Mouse (Mus musculus): ENCODE results near the gene Sorbs2. TPM values are rescaled to one million over a fixed set of nuclear protein-coding genes. Genes with fewer than 3 reads are reported as not detected.

Sorbs2 gene
- polyA plus RNA-seq, 1 experiment from 2014 or later = 9.5 TPM

GRCm38 (mm10) chr8:45658021-45658420 lies 150.4 kb downstream of the Sorbs2 start:
- H3K9ac ChIP-seq = no peak overlapping the region
- WGBS (ENCODE audit: insufficient replicate concordance) = 61% methylated on average over 3 of the region's 3 CpGs
- no peak overlapping the region for H3K4me3 ChIP-seq (replicated peaks)
- no peaks in the 10 kb centered on the region for H3K9me3 ChIP-seq (replicated peaks)
- no peaks in the 10 kb centered on the region for H3K4me1 ChIP-seq (replicated peaks)
- H3K27me3 ChIP-seq = no peaks in the 10 kb centered on the region
- no peaks in the 10 kb centered on the region for H3K36me3 ChIP-seq (replicated peaks)
- ATAC-seq (ENCODE audit: insufficient read depth) = no peak
- no peak overlapping the region for H3K27ac ChIP-seq (replicated peaks)
- no peak overlapping the region for H3K4me2 ChIP-seq

DNA sequence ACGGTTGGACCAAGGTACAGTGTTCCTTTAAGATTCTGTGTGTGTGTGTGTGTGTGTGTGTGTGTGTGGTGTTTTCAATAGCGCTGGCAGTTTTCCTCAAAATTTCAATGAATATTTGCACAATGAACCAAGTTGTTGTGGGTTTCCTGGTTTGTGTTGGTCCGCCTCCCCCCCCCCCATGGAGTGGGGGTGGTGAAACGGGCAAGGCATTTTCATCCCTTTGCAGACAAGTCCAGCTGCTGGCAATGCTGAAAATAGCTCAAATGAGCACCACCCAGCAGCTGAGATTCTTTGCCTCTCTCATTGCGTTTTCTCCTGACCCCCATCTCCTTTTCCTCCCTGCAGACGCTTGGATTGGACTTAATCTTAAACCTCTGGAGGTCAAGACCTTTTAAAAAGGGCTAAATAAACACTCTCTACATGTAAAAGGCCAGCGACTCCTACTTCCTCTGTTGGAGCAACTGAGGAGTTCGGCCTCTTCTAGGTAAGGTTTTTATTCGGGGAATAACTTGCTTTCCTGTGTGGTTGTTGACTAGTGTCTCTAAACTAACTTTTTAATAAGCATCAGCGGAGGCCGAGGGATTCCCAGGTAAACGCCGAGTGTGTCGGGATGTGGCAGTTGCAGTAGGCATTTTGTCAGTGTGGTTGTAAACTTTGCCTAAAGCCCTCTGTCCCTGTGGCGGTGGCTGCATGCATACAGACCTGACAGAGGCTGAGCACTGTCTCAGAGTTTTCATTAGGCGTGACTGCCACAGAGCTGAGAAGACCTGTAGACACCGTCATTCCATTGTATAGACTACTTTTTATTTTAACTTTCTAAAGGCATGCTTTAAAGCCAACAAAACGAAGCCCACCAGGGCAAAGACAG lies 151.1 kb downstream of the Sorbs2 start:
- H3K9me3 ChIP-seq (replicated peaks) = no peaks in the 10 kb centered on the region
- no peaks in the 10 kb centered on the region for H3K27me3 ChIP-seq
- H3K4me1 ChIP-seq (replicated peaks) = no peaks in the 10 kb centered on the region
- WGBS (ENCODE audit: insufficient replicate concordance) = 41% methylated on average over 18 of the region's 18 CpGs
- no peak overlapping the region for H3K4me3 ChIP-seq (replicated peaks)
- H3K36me3 ChIP-seq (replicated peaks) = no peaks in the 10 kb centered on the region
- H3K27ac ChIP-seq (replicated peaks) = no peak overlapping the region
- H3K9ac ChIP-seq = no peak overlapping the region
- no peak for ATAC-seq (ENCODE audit: insufficient read depth)
- H3K4me2 ChIP-seq = no peak overlapping the region

GRCm38 (mm10) chr8:45659473-45659872 lies 151.9 kb downstream of the Sorbs2 start:
- Histone ChIP-seq H3K9me3 (replicated peaks) (no peaks in the 10 kb centered on the region), H3K4me2 (no peak overlapping the region), H3K27ac (replicated peaks) (no peak overlapping the region), H3K4me3 (replicated peaks) (no peak overlapping the region), H3K27me3 (no peaks in the 10 kb centered on the region), H3K36me3 (replicated peaks) (no peaks in the 10 kb centered on the region), H3K9ac (no peak overlapping the region), H3K4me1 (replicated peaks) (no peaks in the 10 kb centered on the region)
- WGBS (ENCODE audit: insufficient replicate concordance) = 68% methylated on average over 4 of the region's 4 CpGs
- no peak for ATAC-seq (ENCODE audit: insufficient read depth)

DNA sequence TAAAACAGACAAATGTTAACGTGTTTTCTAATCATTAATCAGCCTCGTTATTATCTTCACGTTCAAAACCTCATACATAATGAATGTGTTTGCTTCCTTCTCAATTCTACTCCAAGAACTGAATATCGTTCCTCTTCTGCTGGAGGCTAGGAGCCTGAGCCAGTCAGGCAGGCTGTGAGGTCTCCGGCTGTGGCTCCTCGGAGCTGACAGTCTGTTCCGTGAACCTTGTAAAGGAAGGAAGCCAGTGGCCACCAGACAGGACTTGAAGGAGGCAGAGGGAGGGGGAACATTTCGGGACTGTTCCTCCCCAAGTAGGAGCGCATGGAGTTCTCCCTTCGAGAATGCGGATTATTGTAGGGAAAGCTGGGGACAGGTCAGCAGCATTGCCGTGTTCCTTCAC lies 153.0 kb downstream of the Sorbs2 start:
- no peaks in the 10 kb centered on the region for H3K36me3 ChIP-seq (replicated peaks)
- no peak for ATAC-seq (ENCODE audit: insufficient read depth)
- no peaks in the 10 kb centered on the region for H3K27me3 ChIP-seq
- H3K9ac ChIP-seq = no peak overlapping the region
- no peak overlapping the region for H3K27ac ChIP-seq (replicated peaks)
- no peak overlapping the region for H3K4me3 ChIP-seq (replicated peaks)
- H3K4me1 ChIP-seq (replicated peaks) = no peaks in the 10 kb centered on the region
- 32% methylated on average over 12 of the region's 12 CpGs for WGBS (ENCODE audit: insufficient replicate concordance)
- no peaks in the 10 kb centered on the region for H3K9me3 ChIP-seq (replicated peaks)
- H3K4me2 ChIP-seq = no peak overlapping the region

GRCm38 (mm10) chr8:45661605-45662004 lies 154.0 kb downstream of the Sorbs2 start:
- Histone ChIP-seq H3K27ac (replicated peaks) (no peak overlapping the region), H3K9ac (no peak overlapping the region), H3K4me1 (replicated peaks) (no peaks in the 10 kb centered on the region), H3K4me2 (no peak overlapping the region), H3K27me3 (no peaks in the 10 kb centered on the region), H3K9me3 (replicated peaks) (no peaks in the 10 kb centered on the region), H3K4me3 (replicated peaks) (no peak overlapping the region), H3K36me3 (replicated peaks) (no peaks in the 10 kb centered on the region)
- 50% methylated on average over 4 of the region's 4 CpGs for WGBS (ENCODE audit: insufficient replicate concordance)
- ATAC-seq (ENCODE audit: insufficient read depth) = no peak

DNA sequence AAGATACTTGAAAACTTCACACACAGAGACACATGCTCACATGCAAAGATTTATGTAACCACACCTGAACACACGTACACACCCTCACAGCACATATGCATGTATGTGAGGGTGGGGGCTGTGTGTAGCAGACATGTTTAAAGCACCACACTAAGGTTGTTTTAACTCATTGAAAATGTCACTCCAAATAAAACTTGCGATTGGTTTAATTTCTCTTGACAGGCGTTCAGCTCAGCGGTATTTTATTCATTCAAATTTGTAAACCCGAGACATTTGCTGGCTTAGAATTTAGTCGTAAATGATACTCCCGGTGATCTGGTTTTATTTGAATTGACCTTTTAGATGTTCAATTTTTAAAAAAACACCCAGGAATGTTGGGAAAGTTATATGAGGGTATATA lies 158.6 kb downstream of the Sorbs2 start:
- Histone ChIP-seq H3K9me3 (replicated peaks) (no peaks in the 10 kb centered on the region), H3K27ac (replicated peaks) (no peak overlapping the region), H3K4me1 (replicated peaks) (no peaks in the 10 kb centered on the region), H3K27me3 (no peaks in the 10 kb centered on the region), H3K4me2 (no peak overlapping the region), H3K36me3 (replicated peaks) (no peaks in the 10 kb centered on the region), H3K9ac (no peak overlapping the region), H3K4me3 (replicated peaks) (no peak overlapping the region)
- WGBS (ENCODE audit: insufficient replicate concordance) = 71% methylated on average over 7 of the region's 7 CpGs
- ATAC-seq (ENCODE audit: insufficient read depth) = no peak

GRCm38 (mm10) chr8:45673149-45673548 lies 165.6 kb downstream of the Sorbs2 start:
- no peak overlapping the region for H3K27ac ChIP-seq (replicated peaks)
- no peaks in the 10 kb centered on the region for H3K36me3 ChIP-seq (replicated peaks)
- H3K4me3 ChIP-seq (replicated peaks) = no peak overlapping the region
- no peaks in the 10 kb centered on the region for H3K4me1 ChIP-seq (replicated peaks)
- no peaks in the 10 kb centered on the region for H3K9me3 ChIP-seq (replicated peaks)
- no peak for ATAC-seq (ENCODE audit: insufficient read depth)
- H3K9ac ChIP-seq = no peak overlapping the region
- 65% methylated on average over 4 of the region's 4 CpGs for WGBS (ENCODE audit: insufficient replicate concordance)
- H3K27me3 ChIP-seq = no peaks in the 10 kb centered on the region
- H3K4me2 ChIP-seq = no peak overlapping the region

- Histone ChIP-seq H3K9me3 (replicated peaks) (no peaks in the 10 kb centered on the region), H3K9ac (no peak overlapping the region), H3K4me3 (replicated peaks) (no peak overlapping the region), H3K4me2 (no peak overlapping the region), H3K36me3 (replicated peaks) (no peaks in the 10 kb centered on the region), H3K4me1 (replicated peaks) (no peaks in the 10 kb centered on the region), H3K27me3 (no peaks in the 10 kb centered on the region), H3K27ac (replicated peaks) (no peak overlapping the region)
- 70% methylated on average over 6 of the region's 6 CpGs for WGBS (ENCODE audit: insufficient replicate concordance)
- no peak for ATAC-seq (ENCODE audit: insufficient read depth)
Measured at GRCm38 (mm10) chr8:45675821-45676279, 168.3 kb downstream of the Sorbs2 start.

DNA sequence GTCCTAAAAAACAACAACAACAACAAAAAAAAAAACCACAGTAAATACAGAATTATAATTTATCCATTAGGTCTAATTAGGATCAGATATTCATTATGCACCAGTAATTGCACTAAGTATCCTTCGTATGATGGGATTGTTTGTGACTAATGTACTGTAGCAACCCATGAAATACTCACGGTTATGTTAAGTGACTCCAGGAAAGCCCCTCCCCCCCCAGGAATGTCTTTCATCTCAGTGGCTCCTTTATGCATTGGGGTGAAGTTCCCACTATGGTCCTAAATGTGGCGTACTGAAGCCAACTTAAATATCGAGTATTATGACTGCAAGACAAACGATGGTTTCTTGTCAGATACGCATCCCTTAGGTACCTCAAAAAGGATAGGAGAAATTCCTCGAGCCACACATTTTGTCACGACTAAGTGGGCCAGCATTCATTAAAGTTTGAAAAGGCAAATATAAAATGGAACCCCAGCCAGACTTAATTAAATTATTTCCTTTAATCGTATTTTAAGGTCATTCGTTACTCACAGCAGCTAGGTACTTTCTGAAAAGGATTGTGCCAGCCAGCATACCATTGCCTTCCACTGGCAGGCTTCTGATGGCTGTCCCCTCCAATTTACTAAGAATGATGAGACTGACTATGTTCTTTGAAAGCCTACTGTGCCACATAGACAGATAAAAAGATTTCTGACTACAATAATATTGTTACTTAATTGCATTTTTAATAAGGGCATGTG lies 169.7 kb downstream of the Sorbs2 start:
- WGBS (ENCODE audit: insufficient replicate concordance) = 60% methylated on average over 10 of the region's 10 CpGs
- Histone ChIP-seq H3K4me2 (no peak overlapping the region), H3K4me1 (replicated peaks) (no peaks in the 10 kb centered on the region), H3K9me3 (replicated peaks) (no peaks in the 10 kb centered on the region), H3K36me3 (replicated peaks) (no peaks in the 10 kb centered on the region), H3K9ac (no peak overlapping the region), H3K27me3 (no peaks in the 10 kb centered on the region), H3K27ac (replicated peaks) (no peak overlapping the region), H3K4me3 (replicated peaks) (no peak overlapping the region)
- ATAC-seq (ENCODE audit: insufficient read depth) = no peak

DNA sequence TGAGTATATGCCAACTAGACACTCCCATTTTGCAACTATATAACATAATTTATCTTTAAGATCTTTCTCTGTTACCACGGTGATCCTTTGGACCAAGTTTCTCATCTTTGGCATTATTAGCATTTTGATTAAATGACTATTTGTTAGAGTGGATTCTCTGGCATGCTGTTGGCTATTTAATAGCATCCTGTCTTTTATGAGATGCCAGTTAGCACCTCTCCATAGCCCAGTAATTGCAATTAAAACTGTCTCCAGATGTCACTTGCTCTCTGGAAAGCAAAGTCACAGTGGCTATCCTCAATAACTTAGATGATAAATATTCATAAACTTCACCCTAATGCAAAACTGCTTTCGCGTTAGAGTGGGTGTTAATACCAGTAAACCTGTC lies 170.3 kb downstream of the Sorbs2 start:
- H3K36me3 ChIP-seq (replicated peaks) = no peaks in the 10 kb centered on the region
- H3K9me3 ChIP-seq (replicated peaks) = no peaks in the 10 kb centered on the region
- H3K9ac ChIP-seq = no peak overlapping the region
- H3K4me3 ChIP-seq (replicated peaks) = no peak overlapping the region
- no peaks in the 10 kb centered on the region for H3K27me3 ChIP-seq
- H3K4me1 ChIP-seq (replicated peaks) = no peaks in the 10 kb centered on the region
- ATAC-seq (ENCODE audit: insufficient read depth) = no peak
- H3K27ac ChIP-seq (replicated peaks) = no peak overlapping the region
- H3K4me2 ChIP-seq = no peak overlapping the region
- WGBS (ENCODE audit: insufficient replicate concordance) = 61% methylated on average over 3 of the region's 3 CpGs

DNA sequence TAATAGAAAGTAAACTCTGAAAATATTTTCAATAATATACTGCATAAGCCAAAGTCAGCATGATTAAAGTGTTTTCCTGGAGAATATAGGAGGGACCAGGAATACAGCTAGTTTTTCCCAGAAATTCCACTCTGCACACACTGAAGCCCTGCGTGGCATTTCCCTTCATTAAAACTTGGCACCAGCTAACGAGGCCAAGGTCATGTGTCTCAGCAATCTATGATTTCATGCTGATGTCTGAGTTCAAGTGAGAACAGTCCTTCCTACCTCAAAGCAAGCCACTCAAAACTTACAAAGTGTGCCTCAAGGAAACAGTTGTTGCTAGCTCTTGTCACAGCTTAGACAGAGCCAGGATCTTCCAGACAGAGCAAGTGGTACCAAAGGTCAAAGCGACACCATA lies 173.6 kb downstream of the Sorbs2 start:
- Histone ChIP-seq H3K9ac (no peak overlapping the region), H3K27ac (replicated peaks) (no peak overlapping the region), H3K4me3 (replicated peaks) (no peak overlapping the region), H3K27me3 (no peaks in the 10 kb centered on the region), H3K36me3 (replicated peaks) (no peaks in the 10 kb centered on the region), H3K9me3 (replicated peaks) (no peaks in the 10 kb centered on the region), H3K4me1 (replicated peaks) (no peaks in the 10 kb centered on the region), H3K4me2 (no peak overlapping the region)
- no peak for ATAC-seq (ENCODE audit: insufficient read depth)
- WGBS (ENCODE audit: insufficient replicate concordance) = 62% methylated on average over 3 of the region's 3 CpGs

All from liver, embryonic 15.5 days (tissue).